ENCODE assay signal across 10 mouse cellular contexts in genomic region chr16:50783784-50784650, GRCm38 (mm10).
A peak's percentile ranks its signal among the peaks of the same experiment; 100 is the strongest.
DNase-seq lines count a peak whose midpoint lies in the region; ATAC-seq and TF ChIP-seq lines count a peak whose summit lies in the region.
"Had no signal": no experiment of that assay in that cellular context is flagged by ENCODE, and none has a peak within 500 bp of the region (broad histone marks: within the 10 kb centered on the region; RNA-seq: fewer than 3 reads in every experiment).

No protein-coding gene starts in this region.

- no peaks in the 10 kb centered on the region for H3K9me3 ChIP-seq in kidney, embryonic 16.5 days (ENCODE audit: low read length)
- no peaks in the 10 kb centered on the region for H3K9me3 ChIP-seq in forebrain, embryonic 12.5 days
- no peaks in the 10 kb centered on the region for H3K9me3 ChIP-seq in limb, embryonic 14.5 days (ENCODE audit: control insufficient read depth, low read length)

- peaks cover 27% of the 10 kb centered on the region; the same call in 1 of the 2 replicates for H3K4me1 ChIP-seq in kidney, embryonic 16.5 days (ENCODE audit: insufficient read depth, low read length)
- peaks cover 25% of the 10 kb centered on the region for H3K4me1 ChIP-seq in forebrain, embryonic 12.5 days
- H3K4me1 ChIP-seq in limb, embryonic 14.5 days (ENCODE audit: control insufficient read depth, insufficient read depth, low read length): 0 out of 2 replicates have a peak, but pooled peaks cover 3% of the 10 kb centered on the region

- no peak for TF ChIP-seq POLR2A in limb, embryonic 14.5 days (IDR thresholded peaks at IDR 0.05; ENCODE audit: borderline replicate concordance, extremely low read depth, insufficient read depth, insufficient read length)

- H3K36me3 ChIP-seq in kidney, embryonic 16.5 days (ENCODE audit: insufficient read depth, low read length): no peaks in the 10 kb centered on the region
- no peaks in the 10 kb centered on the region for H3K36me3 ChIP-seq in forebrain, embryonic 12.5 days (replicated peaks)
- no peaks in the 10 kb centered on the region for H3K36me3 ChIP-seq in limb, embryonic 14.5 days (ENCODE audit: control insufficient read depth, insufficient read depth, low read length)

- H3K27ac ChIP-seq in kidney, embryonic 16.5 days (ENCODE audit: low read length): peak overlapping the region; percentile 18; the same call in 1 of the 2 replicates
- H3K27ac ChIP-seq in forebrain, embryonic 12.5 days: 0 out of 2 replicates have a peak overlapping the region, but pooled peaks have one; percentile 13
- H3K27ac ChIP-seq in limb, embryonic 14.5 days (replicated peaks; ENCODE audit: low read depth, low read length): no peak overlapping the region

- no peak overlapping the region for H3K9ac ChIP-seq in kidney, embryonic 16.5 days (replicated peaks; ENCODE audit: low read length)
- no peak overlapping the region for H3K9ac ChIP-seq in forebrain, embryonic 12.5 days
- H3K9ac ChIP-seq in limb, embryonic 14.5 days (ENCODE audit: low read depth, low read length, severe bottlenecking): no peak overlapping the region

- peak; percentile 47; the same call in 1 of the 2 replicates for ATAC-seq in kidney, embryonic 16.5 days (ENCODE audit: low FRiP score, low TSS enrichment)
- peak; percentile 71 for ATAC-seq in forebrain, embryonic 12.5 days (ENCODE audit: low FRiP score)
- peak; percentile 87 for ATAC-seq in limb, embryonic 14.5 days (ENCODE audit: low FRiP score, low read depth)

- H3K4me3 ChIP-seq in kidney, embryonic 16.5 days (ENCODE audit: low read length): no peak overlapping the region
- no peak overlapping the region for H3K4me3 ChIP-seq in forebrain, embryonic 12.5 days (replicated peaks)
- no peak overlapping the region for H3K4me3 ChIP-seq in limb, embryonic 14.5 days (replicated peaks; ENCODE audit: low read length)

- 41% methylated on average over 20 of the region's 20 CpGs for WGBS in kidney, embryonic 16.5 days
- 45% methylated on average over 20 of the region's 20 CpGs for WGBS in forebrain, embryonic 12.5 days
- 55% methylated on average over 20 of the region's 20 CpGs for WGBS in limb, embryonic 14.5 days

- no peaks in the 10 kb centered on the region for H3K27me3 ChIP-seq in kidney, embryonic 16.5 days (ENCODE audit: insufficient read depth, low read length)
- no peaks in the 10 kb centered on the region for H3K27me3 ChIP-seq in forebrain, embryonic 12.5 days
- no peaks in the 10 kb centered on the region for H3K27me3 ChIP-seq in limb, embryonic 14.5 days (ENCODE audit: control insufficient read depth, insufficient read depth, low read length)

- H3K4me2 ChIP-seq in kidney, embryonic 16.5 days (replicated peaks; ENCODE audit: low read depth, low read length): no peak overlapping the region
- peak overlapping the region; percentile 27 for H3K4me2 ChIP-seq in forebrain, embryonic 12.5 days
- no peak overlapping the region for H3K4me2 ChIP-seq in limb, embryonic 14.5 days (replicated peaks; ENCODE audit: low read depth, low read length, severe bottlenecking)
- H3K4me2 ChIP-seq: liver, embryonic 11.5 days had no signal

- peak; percentile 5 for DNase-seq in adrenal gland, postnatal 25 days
- no peak for DNase-seq in adrenal gland, adult 8-10 months
- DNase-seq in kidney, adult 11 months: no peak
- DNase-seq in limb, embryonic 14.5 days (ENCODE audit: low spot score): peak; percentile 48
- no peak for DNase-seq in thymus, postnatal 0 days (ENCODE audit: low spot score)
- DNase-seq in adrenal gland, postnatal 4 days (ENCODE audit: low spot score in 2 of 2): no peak
- DNase-seq: cerebellum, adult 11-12 months had no signal

Comparison
In these comparisons a context has a peak if more than half of its experiments do, and no peak if none do; other contexts are left out.
1. DNase-seq: peak in adrenal gland, postnatal 25 days (single experiment) and limb, embryonic 14.5 days (single experiment); none in adrenal gland, adult 8-10 months (single experiment), kidney, adult 11 months (single experiment), thymus, postnatal 0 days (single experiment) and adrenal gland, postnatal 4 days (0 of 2).
2. Peak in every context shown above with its lines, with median percentiles within 50 percentile points of each other: ATAC-seq.